Mouse (Mus musculus): Measurements from ENCODE around the gene Nkrf. TPM values are rescaled to one million over a fixed set of nuclear protein-coding genes. Genes with fewer than 3 reads are reported as not detected.

The Nkrf gene
- polyA plus RNA-seq (2012): 0.05 TPM in 1 of 2 replicates, not detected in the other

DNA sequence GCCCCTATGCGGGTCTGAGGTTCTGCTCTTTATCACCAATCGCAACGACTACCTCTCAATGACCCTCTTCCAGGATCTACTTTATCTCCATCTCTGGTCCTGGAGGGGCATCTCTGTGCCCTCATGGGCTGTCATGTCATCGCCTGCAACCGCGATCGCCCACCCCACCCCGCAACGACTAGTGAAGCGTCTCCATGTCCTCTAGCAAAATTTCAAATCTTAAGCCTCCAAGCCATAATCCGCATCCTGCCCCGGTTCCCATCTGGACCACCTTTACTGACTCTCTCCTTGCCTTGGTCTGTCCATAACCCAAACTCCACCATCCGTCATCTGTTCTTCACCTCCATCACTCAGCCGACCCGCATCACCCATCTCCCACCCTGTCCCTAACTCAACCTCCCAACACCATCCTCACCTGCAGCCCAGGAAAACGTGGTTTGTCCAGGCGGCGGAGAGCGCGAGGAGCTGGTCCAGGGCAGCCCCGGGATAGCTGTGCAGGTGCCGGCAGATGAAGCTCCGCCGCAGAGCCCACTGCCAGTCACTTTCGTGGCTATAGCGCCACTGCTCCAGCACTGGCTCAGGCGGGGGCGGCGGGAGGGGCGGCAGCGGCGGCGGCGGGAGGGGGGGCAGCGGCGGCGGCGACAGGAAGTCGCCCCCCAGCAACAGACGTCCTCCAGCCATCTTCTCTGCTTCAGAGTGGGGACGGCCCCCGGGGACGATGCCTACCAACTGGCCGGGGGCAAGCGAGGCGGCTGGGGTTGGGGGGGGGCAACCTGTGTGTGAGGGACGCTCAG lies at the start of gene Nkrf:
Gene Nkrf (minus strand): TSS at position 579 of the 794 bp plus-strand sequence.
- Histone ChIP-seq H3K4me3 (replicated peaks) (peak within 1 kb of the TSS; percentile 75), H3K9me3 (ENCODE audit: control insufficient read depth, low read length) (no peaks in the 10 kb centered on the region), H3K27me3 (ENCODE audit: control insufficient read depth) (peaks cover 7% of the 10 kb centered on the region), H3K36me3 (ENCODE audit: control insufficient read depth) (no peaks in the 10 kb centered on the region), H3K4me1 (ENCODE audit: control insufficient read depth) (peaks cover 12% of the 10 kb centered on the region)
- no peak for TF ChIP-seq GATA1 (IDR thresholded peaks at IDR 0.05; ENCODE audit: low read length)
- TF ChIP-seq TAL1 (IDR thresholded peaks at IDR 0.05; ENCODE audit: low read length): no peak

DNA sequence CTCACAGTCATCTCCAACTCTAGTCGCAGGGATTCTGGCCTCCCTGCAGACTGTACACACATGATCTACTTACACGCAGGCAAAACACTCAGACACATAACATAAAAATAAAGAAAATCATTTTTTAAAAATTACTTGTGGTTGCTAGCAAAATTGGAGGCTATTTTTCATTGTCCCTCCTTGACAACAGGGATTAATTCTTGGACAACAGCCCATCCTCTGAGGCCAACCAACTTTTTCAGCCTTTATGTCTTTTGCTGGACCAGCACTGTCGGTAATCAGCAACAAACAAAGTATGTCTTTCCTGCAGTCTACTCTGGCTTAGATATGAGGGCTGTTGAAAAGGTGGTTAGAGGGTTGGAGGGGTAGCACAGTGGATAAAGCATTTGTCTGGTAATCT lies 38.4 kb upstream of the Nkrf start:
- Histone ChIP-seq H3K27me3 (ENCODE audit: control insufficient read depth) (no peaks in the 10 kb centered on the region), H3K4me3 (replicated peaks) (no peak overlapping the region), H3K36me3 (ENCODE audit: control insufficient read depth) (no peaks in the 10 kb centered on the region), H3K9me3 (ENCODE audit: control insufficient read depth, low read length) (0 out of 2 replicates have a peak, but pooled peaks cover 2% of the 10 kb centered on the region), H3K4me1 (ENCODE audit: control insufficient read depth) (no peaks in the 10 kb centered on the region)
- no peak for TF ChIP-seq TAL1 (IDR thresholded peaks at IDR 0.05; ENCODE audit: low read length)
- TF ChIP-seq GATA1 (IDR thresholded peaks at IDR 0.05; ENCODE audit: low read length): no peak

DNA sequence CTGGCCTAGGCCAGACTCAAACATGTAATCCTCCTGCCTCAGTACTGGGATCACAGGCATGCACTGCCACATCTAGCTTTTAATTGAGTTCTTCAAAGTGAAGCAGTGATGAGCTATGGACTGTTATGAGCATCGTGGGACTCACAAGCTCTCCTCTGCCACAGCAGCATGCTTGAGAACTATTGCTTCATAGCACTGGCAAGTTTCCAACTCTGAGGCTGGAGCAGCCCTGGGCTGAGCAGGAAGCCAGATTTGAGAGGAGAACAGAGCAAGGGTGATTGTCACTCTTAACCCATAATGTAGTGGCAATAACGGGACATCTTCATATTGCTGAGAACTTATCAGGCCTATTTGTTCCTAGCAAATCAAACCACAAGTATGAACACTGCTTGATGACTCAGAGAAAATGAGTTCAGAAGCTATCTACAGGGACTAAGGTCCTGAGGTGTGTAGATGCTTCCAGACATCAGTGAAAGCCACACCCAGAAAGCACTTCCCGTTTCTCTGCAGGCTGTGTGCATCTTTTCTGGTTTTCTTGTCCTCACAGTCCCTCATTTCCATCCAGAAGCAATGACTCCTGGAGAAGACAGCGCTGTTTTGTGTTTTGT lies 37.2 kb upstream of the Nkrf start:
- Histone ChIP-seq H3K4me1 (ENCODE audit: control insufficient read depth) (no peaks in the 10 kb centered on the region), H3K27me3 (ENCODE audit: control insufficient read depth) (no peaks in the 10 kb centered on the region), H3K9me3 (ENCODE audit: control insufficient read depth, low read length) (0 out of 2 replicates have a peak, but pooled peaks cover 2% of the 10 kb centered on the region), H3K36me3 (ENCODE audit: control insufficient read depth) (no peaks in the 10 kb centered on the region), H3K4me3 (replicated peaks) (no peak overlapping the region)
- no peak for TF ChIP-seq TAL1 (IDR thresholded peaks at IDR 0.05; ENCODE audit: low read length)
- TF ChIP-seq GATA1 (IDR thresholded peaks at IDR 0.05; ENCODE audit: low read length): no peak

DNA sequence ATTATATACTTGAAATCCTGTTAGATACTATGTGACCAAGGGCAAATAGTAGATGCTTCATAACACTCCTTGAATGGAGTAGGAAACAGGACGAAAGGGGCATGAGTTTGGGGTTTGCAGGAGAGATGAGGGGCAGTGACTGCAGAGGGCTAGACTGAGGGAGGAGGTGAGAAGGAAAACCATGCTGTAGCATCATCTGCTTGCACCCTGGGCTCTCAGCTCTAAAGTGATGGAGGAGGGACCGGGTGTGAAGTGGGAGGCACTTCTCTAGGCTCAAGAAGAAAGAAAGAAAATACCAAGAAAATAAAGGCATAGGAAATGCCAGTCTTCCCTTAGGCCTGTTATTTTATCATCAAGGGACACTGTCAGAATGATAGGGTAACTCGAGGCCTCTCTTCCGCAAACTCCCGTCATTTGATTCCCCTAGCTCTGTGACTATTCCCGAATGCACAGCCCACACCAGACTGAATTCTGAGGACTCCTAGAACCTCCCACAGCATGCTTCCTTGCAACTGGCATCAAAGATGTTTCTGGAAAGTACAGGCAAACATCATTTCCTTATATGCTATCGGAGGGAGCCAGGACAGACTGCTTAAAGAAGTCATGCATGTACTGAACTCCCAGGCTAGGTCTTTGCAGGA lies 32.7 kb upstream of the Nkrf start:
- Histone ChIP-seq H3K4me3 (replicated peaks) (no peak overlapping the region), H3K4me1 (ENCODE audit: control insufficient read depth) (peaks cover 2% of the 10 kb centered on the region; the same call in 1 of the 2 replicates), H3K27me3 (ENCODE audit: control insufficient read depth) (no peaks in the 10 kb centered on the region), H3K36me3 (ENCODE audit: control insufficient read depth) (no peaks in the 10 kb centered on the region), H3K9me3 (ENCODE audit: control insufficient read depth, low read length) (no peaks in the 10 kb centered on the region)
- TF ChIP-seq TAL1 (IDR thresholded peaks at IDR 0.05; ENCODE audit: low read length): no peak
- no peak for TF ChIP-seq GATA1 (IDR thresholded peaks at IDR 0.05; ENCODE audit: low read length)

DNA sequence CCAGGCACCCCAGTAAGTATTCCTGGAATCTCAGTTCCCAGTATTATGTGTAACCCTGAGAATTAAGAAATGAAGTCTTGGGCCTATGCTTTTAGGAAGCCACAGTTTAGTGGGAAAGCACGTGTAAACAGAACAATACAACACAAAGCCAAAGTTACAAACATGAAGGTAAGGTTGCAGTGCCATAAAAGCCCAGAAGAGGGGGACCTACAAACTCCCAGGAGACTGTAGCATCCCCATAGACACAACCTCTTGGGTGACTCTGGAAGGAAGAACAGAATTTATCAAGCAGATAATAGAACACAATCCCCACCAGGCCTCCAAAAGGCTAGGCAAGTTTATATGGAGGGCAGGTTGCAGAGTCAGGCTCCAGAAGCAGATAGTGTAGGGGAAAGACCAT lies 27.9 kb upstream of the Nkrf start:
- Histone ChIP-seq H3K4me1 (ENCODE audit: control insufficient read depth) (peaks cover 2% of the 10 kb centered on the region; the same call in 1 of the 2 replicates), H3K9me3 (ENCODE audit: control insufficient read depth, low read length) (no peaks in the 10 kb centered on the region), H3K4me3 (replicated peaks) (no peak overlapping the region), H3K36me3 (ENCODE audit: control insufficient read depth) (no peaks in the 10 kb centered on the region), H3K27me3 (ENCODE audit: control insufficient read depth) (no peaks in the 10 kb centered on the region)
- TF ChIP-seq TAL1 (IDR thresholded peaks at IDR 0.05; ENCODE audit: low read length): no peak
- TF ChIP-seq GATA1 (IDR thresholded peaks at IDR 0.05; ENCODE audit: low read length): no peak

DNA sequence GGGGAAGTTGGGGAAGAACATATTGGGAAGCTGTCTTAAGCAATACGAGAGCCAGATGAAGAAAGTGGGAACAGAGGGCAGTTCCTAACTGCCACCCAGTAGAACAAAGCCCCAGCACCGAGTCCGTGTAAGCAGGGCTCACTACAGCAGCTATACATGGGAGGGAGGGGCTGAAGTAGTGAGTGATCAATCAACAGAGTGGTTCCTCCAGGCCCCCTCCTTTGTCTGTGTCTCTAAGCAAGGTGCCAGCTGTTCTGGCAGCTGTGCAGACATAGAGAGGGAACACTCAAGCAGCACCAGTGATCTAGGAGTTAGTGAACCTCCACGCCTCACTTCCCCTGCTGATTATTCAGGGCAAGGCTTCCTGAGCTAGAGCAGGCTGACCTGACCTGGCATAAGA lies 27.0 kb upstream of the Nkrf start:
- TF ChIP-seq TAL1 (IDR thresholded peaks at IDR 0.05; ENCODE audit: low read length): no peak
- TF ChIP-seq GATA1 (IDR thresholded peaks at IDR 0.05; ENCODE audit: low read length): no peak
- no peaks in the 10 kb centered on the region for H3K36me3 ChIP-seq (ENCODE audit: control insufficient read depth)

DNA sequence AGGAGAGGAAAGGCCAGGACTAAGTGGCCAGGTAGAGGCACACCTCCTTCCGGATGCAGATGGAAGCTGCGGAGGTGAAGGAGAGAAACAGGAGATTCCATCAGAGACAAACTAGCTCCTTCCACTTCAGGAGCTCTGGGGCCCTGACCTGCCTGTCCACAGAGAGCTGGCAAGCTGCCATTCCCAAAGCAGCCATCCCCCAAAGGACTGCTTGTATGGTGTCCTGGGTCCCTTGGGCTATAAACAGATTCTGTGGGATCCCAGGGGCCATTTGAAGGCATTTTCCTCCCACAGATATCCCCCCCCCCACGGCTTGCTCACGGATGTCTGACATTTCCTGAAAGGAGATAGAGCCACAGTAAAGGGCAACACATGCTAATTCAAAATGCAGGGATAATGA lies 26.1 kb upstream of the Nkrf start:
- no peaks in the 10 kb centered on the region for H3K4me1 ChIP-seq (ENCODE audit: control insufficient read depth)

More for the DNA sequence above, 27.0 kb upstream of the Nkrf start:
- H3K27me3 ChIP-seq (ENCODE audit: control insufficient read depth): no peaks in the 10 kb centered on the region
- no peaks in the 10 kb centered on the region for H3K9me3 ChIP-seq (ENCODE audit: control insufficient read depth, low read length)
- no peak overlapping the region for H3K4me3 ChIP-seq (replicated peaks)
- peaks cover 2% of the 10 kb centered on the region; the same call in 1 of the 2 replicates for H3K4me1 ChIP-seq (ENCODE audit: control insufficient read depth)

DNA sequence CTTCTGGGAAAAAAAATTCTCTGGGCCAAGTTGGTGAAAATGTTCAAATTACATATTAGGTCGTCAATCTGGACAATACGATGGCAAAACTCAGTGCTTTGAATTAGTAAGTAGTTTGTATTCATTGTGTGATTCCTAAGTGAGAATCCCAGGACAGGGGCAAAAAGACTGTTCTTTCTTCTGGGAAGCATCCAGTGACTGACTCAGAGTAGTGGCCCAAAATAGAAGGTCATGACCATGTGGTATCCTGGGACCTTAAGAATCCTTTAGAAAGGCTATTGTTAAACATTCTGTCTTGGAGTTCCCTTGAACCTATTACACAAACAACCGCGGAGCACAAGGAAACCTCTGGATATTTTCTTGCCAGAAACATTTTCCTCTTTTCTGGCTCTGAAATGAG lies 18.6 kb upstream of the Nkrf start:
- H3K36me3 ChIP-seq (ENCODE audit: control insufficient read depth): no peaks in the 10 kb centered on the region
- H3K27me3 ChIP-seq (ENCODE audit: control insufficient read depth): no peaks in the 10 kb centered on the region
- no peaks in the 10 kb centered on the region for H3K4me1 ChIP-seq (ENCODE audit: control insufficient read depth)
- H3K4me3 ChIP-seq (replicated peaks): no peak overlapping the region
- H3K9me3 ChIP-seq (ENCODE audit: control insufficient read depth, low read length): no peaks in the 10 kb centered on the region
- TF ChIP-seq GATA1 (IDR thresholded peaks at IDR 0.05; ENCODE audit: low read length): no peak
- no peak for TF ChIP-seq TAL1 (IDR thresholded peaks at IDR 0.05; ENCODE audit: low read length)

More for the DNA sequence above, 26.1 kb upstream of the Nkrf start:
- Histone ChIP-seq H3K9me3 (ENCODE audit: control insufficient read depth, low read length) (no peaks in the 10 kb centered on the region), H3K27me3 (ENCODE audit: control insufficient read depth) (no peaks in the 10 kb centered on the region), H3K4me3 (replicated peaks) (no peak overlapping the region), H3K36me3 (ENCODE audit: control insufficient read depth) (no peaks in the 10 kb centered on the region)
- TF ChIP-seq GATA1 (IDR thresholded peaks at IDR 0.05; ENCODE audit: low read length) (no peak), TAL1 (IDR thresholded peaks at IDR 0.05; ENCODE audit: low read length) (no peak)

DNA sequence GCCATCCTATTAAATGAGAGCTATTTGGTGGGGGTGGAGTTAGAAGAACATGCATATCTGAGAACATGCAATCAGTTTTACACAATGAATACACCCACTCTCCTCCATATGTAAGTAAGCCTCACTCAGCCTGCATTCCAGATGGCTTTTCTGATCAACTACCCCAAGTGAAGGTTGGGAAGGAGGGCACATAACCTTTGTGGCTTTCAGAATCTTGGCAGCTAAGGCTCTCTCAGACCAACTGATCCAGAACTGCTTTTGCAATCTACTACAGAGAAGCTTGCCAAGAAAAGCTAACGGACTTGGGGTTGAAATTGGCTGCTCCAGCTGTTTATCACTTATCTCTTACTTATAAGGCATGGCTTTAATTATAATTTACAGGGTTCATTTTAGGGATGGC lies 15.1 kb upstream of the Nkrf start:
- no peak overlapping the region for H3K4me3 ChIP-seq (replicated peaks)
- H3K36me3 ChIP-seq (ENCODE audit: control insufficient read depth): no peaks in the 10 kb centered on the region
- no peaks in the 10 kb centered on the region for H3K27me3 ChIP-seq (ENCODE audit: control insufficient read depth)
- TF ChIP-seq GATA1 (IDR thresholded peaks at IDR 0.05; ENCODE audit: low read length) (no peak), TAL1 (IDR thresholded peaks at IDR 0.05; ENCODE audit: low read length) (no peak)
- no peaks in the 10 kb centered on the region for H3K4me1 ChIP-seq (ENCODE audit: control insufficient read depth)
- no peaks in the 10 kb centered on the region for H3K9me3 ChIP-seq (ENCODE audit: control insufficient read depth, low read length)
